Comparison of ENCODE assay signal across 26 mouse cellular contexts in the genomic region with DNA sequence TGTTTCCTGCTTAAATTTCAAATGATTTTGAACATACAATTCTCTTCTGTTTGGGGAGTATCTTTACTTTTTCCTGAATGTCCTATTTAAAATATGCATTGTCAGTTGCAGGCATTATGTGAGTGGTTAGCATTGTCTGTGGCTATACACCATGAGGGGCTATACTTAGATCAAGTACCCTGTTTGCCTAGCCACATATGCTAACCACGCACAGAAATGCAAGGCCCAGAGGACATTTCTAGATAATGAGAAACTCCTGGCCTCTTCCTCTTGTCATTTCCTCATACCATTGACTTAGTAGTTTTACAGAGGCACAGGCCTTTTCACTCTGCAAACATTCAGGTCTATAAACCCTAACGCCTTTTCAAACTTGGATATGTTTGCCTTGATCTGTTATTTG.
"Had no signal": no experiment of that assay in that cellular context is flagged by ENCODE, and none has a peak within 500 bp of the region (broad histone marks: within the 10 kb centered on the region; RNA-seq: fewer than 3 reads in every experiment).

No protein-coding gene starts in this region.

- H3K27ac ChIP-seq: heart, adult 2 months; heart, embryonic 13.5 days; heart, embryonic 15.5 days; hindbrain, embryonic 10.5 days; hindbrain, embryonic 13.5 days; hindbrain, embryonic 15.5 days; hindbrain, postnatal 0 days; kidney, embryonic 15.5 days; kidney, postnatal 0 days; limb, embryonic 13.5 days; limb, embryonic 15.5 days; liver, embryonic 12.5 days; liver, embryonic 14.5 days had no signal

- H3K9ac ChIP-seq: heart, embryonic 13.5 days; heart, embryonic 15.5 days; hindbrain, embryonic 13.5 days; hindbrain, embryonic 15.5 days; kidney, embryonic 15.5 days; limb, embryonic 13.5 days; limb, embryonic 15.5 days; liver, embryonic 12.5 days; liver, embryonic 14.5 days had no signal

- H3K9me3 ChIP-seq: heart, embryonic 13.5 days; heart, embryonic 15.5 days; hindbrain, embryonic 10.5 days; hindbrain, embryonic 13.5 days; hindbrain, embryonic 15.5 days; kidney, embryonic 15.5 days; limb, embryonic 13.5 days; limb, embryonic 15.5 days; liver, embryonic 12.5 days had no signal

- H3K27me3 ChIP-seq: heart, embryonic 13.5 days; heart, embryonic 15.5 days; hindbrain, embryonic 13.5 days; hindbrain, embryonic 15.5 days; kidney, embryonic 15.5 days; limb, embryonic 13.5 days; limb, embryonic 15.5 days; liver, embryonic 12.5 days had no signal

- DNase-seq: gastrocnemius, postnatal 14 days; gastrocnemius, postnatal 36 days; heart, adult 2 months; heart, postnatal 14 days; heart, postnatal 36 days; kidney, adult 11 months; kidney, adult 2 months; kidney, adult 9 months; kidney, postnatal 14 days; kidney, postnatal 36 days; layer of hippocampus, postnatal 36 days; left cerebral cortex, postnatal 4 days had no signal

- H3K4me2 ChIP-seq: heart, embryonic 11.5 days; heart, embryonic 13.5 days; heart, embryonic 15.5 days; hindbrain, embryonic 13.5 days; hindbrain, embryonic 15.5 days; kidney, embryonic 15.5 days; limb, embryonic 13.5 days; limb, embryonic 15.5 days; liver, embryonic 12.5 days had no signal

- H3K4me3 ChIP-seq: heart, adult 2 months; heart, embryonic 13.5 days; heart, embryonic 15.5 days; hindbrain, embryonic 10.5 days; hindbrain, embryonic 13.5 days; hindbrain, embryonic 15.5 days; kidney, embryonic 15.5 days; limb, embryonic 13.5 days; limb, embryonic 15.5 days; liver, embryonic 12.5 days had no signal

- H3K4me1 ChIP-seq: heart, embryonic 13.5 days; heart, embryonic 15.5 days; hindbrain, embryonic 10.5 days; hindbrain, embryonic 13.5 days; hindbrain, embryonic 15.5 days; kidney, embryonic 15.5 days; limb, embryonic 13.5 days; limb, embryonic 15.5 days; liver, embryonic 12.5 days had no signal

- H3K36me3 ChIP-seq: heart, embryonic 13.5 days; heart, embryonic 15.5 days; hindbrain, embryonic 10.5 days; hindbrain, embryonic 13.5 days; hindbrain, embryonic 15.5 days; kidney, embryonic 15.5 days; limb, embryonic 13.5 days; limb, embryonic 15.5 days; liver, embryonic 12.5 days had no signal

- ATAC-seq: hindbrain, postnatal 0 days; intestine, embryonic 16.5 days; liver, embryonic 12.5 days had no signal
